Mouse (Mus musculus): ENCODE measurements at regions not wholly inside any gene's neighbourhood (a gene's known extent, or its start where the extent isn't known, plus 50 kb on each side); places are given as distances from the start of the nearest gene placed in this dataset.

GRCm38 (mm10) chr15:96944741-96945140, 111.0 kb downstream of the Slc38a4 start:
- Histone ChIP-seq H3K27me3 (ENCODE audit: insufficient read depth, low read length) (no peaks in the 10 kb centered on the region), H3K4me3 (ENCODE audit: low read depth, low read length) (no peak overlapping the region)
- WGBS: 98% methylated on average over 4 of the region's 4 CpGs

GRCm38 (mm10) chr15:96942651-96943050, 113.1 kb downstream of the Slc38a4 start:
- ATAC-seq (ENCODE audit: low FRiP score): no peak
- no peak for DNase-seq (ENCODE audit: low spot score)
- H3K9me3 ChIP-seq (ENCODE audit: low read length): no peaks in the 10 kb centered on the region
- H3K27ac ChIP-seq (ENCODE audit: low read depth, low read length): no peak overlapping the region
- H3K27me3 ChIP-seq (ENCODE audit: insufficient read depth, low read length): no peaks in the 10 kb centered on the region
- peak; percentile 34; the same call in 1 of the 2 replicates for TF ChIP-seq CTCF (IDR thresholded peaks at IDR 0.05)
- H3K4me2 ChIP-seq (ENCODE audit: low read depth, low read length, poor library complexity, severe bottlenecking): no peak overlapping the region
- 91% methylated on average over 4 of the region's 4 CpGs for WGBS
- no peak overlapping the region for H3K4me3 ChIP-seq (ENCODE audit: low read depth, low read length)
- H3K36me3 ChIP-seq (ENCODE audit: insufficient read depth, low read length): no peaks in the 10 kb centered on the region
- H3K9ac ChIP-seq (replicated peaks; ENCODE audit: low read length, poor library complexity, severe bottlenecking): no peak overlapping the region
- no peaks in the 10 kb centered on the region for H3K4me1 ChIP-seq (ENCODE audit: insufficient read depth, low read length)

More at GRCm38 (mm10) chr15:96944741-96945140, 111.0 kb downstream of the Slc38a4 start:
- ATAC-seq (ENCODE audit: low FRiP score): no peak
- Histone ChIP-seq H3K4me2 (ENCODE audit: low read depth, low read length, poor library complexity, severe bottlenecking) (no peak overlapping the region), H3K9ac (replicated peaks; ENCODE audit: low read length, poor library complexity, severe bottlenecking) (no peak overlapping the region), H3K36me3 (ENCODE audit: insufficient read depth, low read length) (no peaks in the 10 kb centered on the region), H3K9me3 (ENCODE audit: low read length) (no peaks in the 10 kb centered on the region), H3K27ac (ENCODE audit: low read depth, low read length) (no peak overlapping the region), H3K4me1 (ENCODE audit: insufficient read depth, low read length) (no peaks in the 10 kb centered on the region)
- no peak for TF ChIP-seq CTCF (IDR thresholded peaks at IDR 0.05)
- no peak for DNase-seq (ENCODE audit: low spot score)

GRCm38 (mm10) chr15:96938406-96938805, 117.3 kb downstream of the Slc38a4 start:
- no peaks in the 10 kb centered on the region for H3K9me3 ChIP-seq (ENCODE audit: low read length)
- H3K4me1 ChIP-seq (ENCODE audit: insufficient read depth, low read length): no peaks in the 10 kb centered on the region
- no peak overlapping the region for H3K27ac ChIP-seq (ENCODE audit: low read depth, low read length)
- no peak overlapping the region for H3K9ac ChIP-seq (replicated peaks; ENCODE audit: low read length, poor library complexity, severe bottlenecking)
- no peaks in the 10 kb centered on the region for H3K36me3 ChIP-seq (ENCODE audit: insufficient read depth, low read length)
- 78% methylated on average over 4 of the region's 4 CpGs for WGBS
- no peak for TF ChIP-seq CTCF (IDR thresholded peaks at IDR 0.05)
- H3K27me3 ChIP-seq (ENCODE audit: insufficient read depth, low read length): no peaks in the 10 kb centered on the region
- DNase-seq (ENCODE audit: low spot score) (no peak), ATAC-seq (ENCODE audit: low FRiP score) (no peak)
- H3K4me3 ChIP-seq (ENCODE audit: low read depth, low read length): no peak overlapping the region
- no peak overlapping the region for H3K4me2 ChIP-seq (ENCODE audit: low read depth, low read length, poor library complexity, severe bottlenecking)

GRCm38 (mm10) chr15:96937623-96938022, 118.1 kb downstream of the Slc38a4 start:
- WGBS: 71% methylated on average over 6 of the region's 6 CpGs
- H3K27me3 ChIP-seq (ENCODE audit: insufficient read depth, low read length): no peaks in the 10 kb centered on the region
- H3K36me3 ChIP-seq (ENCODE audit: insufficient read depth, low read length): no peaks in the 10 kb centered on the region
- H3K4me2 ChIP-seq (ENCODE audit: low read depth, low read length, poor library complexity, severe bottlenecking): no peak overlapping the region
- no peak for DNase-seq (ENCODE audit: low spot score)
- no peak overlapping the region for H3K9ac ChIP-seq (replicated peaks; ENCODE audit: low read length, poor library complexity, severe bottlenecking)
- H3K4me1 ChIP-seq (ENCODE audit: insufficient read depth, low read length): no peaks in the 10 kb centered on the region
- H3K27ac ChIP-seq (ENCODE audit: low read depth, low read length): no peak overlapping the region
- TF ChIP-seq CTCF (IDR thresholded peaks at IDR 0.05): no peak
- H3K9me3 ChIP-seq (ENCODE audit: low read length): no peaks in the 10 kb centered on the region
- ATAC-seq (ENCODE audit: low FRiP score): no peak
- no peak overlapping the region for H3K4me3 ChIP-seq (ENCODE audit: low read depth, low read length)

GRCm38 (mm10) chr15:96936705-96937346, 118.9 kb downstream of the Slc38a4 start:
- DNase-seq (ENCODE audit: low spot score) (peak; percentile 95), ATAC-seq (ENCODE audit: low FRiP score) (peak; percentile 81)
- Histone ChIP-seq H3K27me3 (ENCODE audit: insufficient read depth, low read length) (no peaks in the 10 kb centered on the region), H3K4me3 (ENCODE audit: low read depth, low read length) (peak overlapping the region; percentile 24; the same call in 1 of the 2 replicates), H3K36me3 (ENCODE audit: insufficient read depth, low read length) (no peaks in the 10 kb centered on the region), H3K9me3 (ENCODE audit: low read length) (no peaks in the 10 kb centered on the region), H3K4me1 (ENCODE audit: insufficient read depth, low read length) (no peaks in the 10 kb centered on the region), H3K27ac (ENCODE audit: low read depth, low read length) (no peak overlapping the region), H3K4me2 (ENCODE audit: low read depth, low read length, poor library complexity, severe bottlenecking) (peak overlapping the region; percentile 55), H3K9ac (replicated peaks; ENCODE audit: low read length, poor library complexity, severe bottlenecking) (peak overlapping the region; percentile 34)
- TF ChIP-seq CTCF (IDR thresholded peaks at IDR 0.05): peak; percentile 100
- 5% methylated on average over 18 of the region's 18 CpGs for WGBS

- H3K9me3 ChIP-seq (ENCODE audit: low read length): no peaks in the 10 kb centered on the region
- no peaks in the 10 kb centered on the region for H3K4me1 ChIP-seq (ENCODE audit: insufficient read depth, low read length)
- no peak for DNase-seq (ENCODE audit: low spot score)
- H3K4me3 ChIP-seq (ENCODE audit: low read depth, low read length): peak overlapping the region; percentile 24; the same call in 1 of the 2 replicates
- H3K4me2 ChIP-seq (ENCODE audit: low read depth, low read length, poor library complexity, severe bottlenecking): peak overlapping the region; percentile 55
- H3K27me3 ChIP-seq (ENCODE audit: insufficient read depth, low read length): no peaks in the 10 kb centered on the region
- WGBS: 87% methylated on average over 5 of the region's 5 CpGs
- ATAC-seq (ENCODE audit: low FRiP score): no peak
- TF ChIP-seq CTCF (IDR thresholded peaks at IDR 0.05): no peak
- peak overlapping the region; percentile 34 for H3K9ac ChIP-seq (replicated peaks; ENCODE audit: low read length, poor library complexity, severe bottlenecking)
- no peaks in the 10 kb centered on the region for H3K36me3 ChIP-seq (ENCODE audit: insufficient read depth, low read length)
- no peak overlapping the region for H3K27ac ChIP-seq (ENCODE audit: low read depth, low read length)
Observed at GRCm38 (mm10) chr15:96936216-96936615, 119.5 kb downstream of the Slc38a4 start.
